Mouse (Mus musculus) right cerebral cortex, adult 2 months (tissue): ENCODE data around the gene Pbdc1.
"Not testable (repeated sequence)": the region's sequence is repeated elsewhere in the genome, so short reads cannot be mapped to it uniquely, and the experiment has no call there.

Experiments used
- DNase-seq, 2 experiments: peaks; one replicate each; pipeline ENCODE4 v3.0.0; 2021 to 2022; ENCODE audit warnings: low spot score in 2 of 2

Gene Pbdc1

GRCm38 (mm10) chrX:105079615-105080092 is at the start of gene Pbdc1:
Gene Pbdc1 (plus strand): TSS chrX:105079756.
- DNase-seq, result peak; percentile 89 to 96

GRCm38 (mm10) chrX:105037666-105038065 is 41.9 kb upstream of the Pbdc1 start:
- no peak for DNase-seq

- DNase-seq, result no peak
Measured at GRCm38 (mm10) chrX:105064294-105064693, 15.3 kb upstream of the Pbdc1 start.

- DNase-seq, result no peak
Measured at GRCm38 (mm10) chrX:105064801-105065200, 14.8 kb upstream of the Pbdc1 start.

- peak; percentile 77 to 91 for DNase-seq
Measured at GRCm38 (mm10) chrX:105069671-105070503, 9.7 kb upstream of the Pbdc1 start.

GRCm38 (mm10) chrX:105079151-105079550 is 405 bp upstream of the Pbdc1 start:
- no peak for DNase-seq

GRCm38 (mm10) chrX:105080096-105080495 is 540 bp downstream of the Pbdc1 start:
- no peak for DNase-seq

GRCm38 (mm10) chrX:105083013-105083412 is 3.5 kb downstream of the Pbdc1 start:
- DNase-seq, result not testable (repeated sequence)

- peak in 1 of 2 experiments; percentile 39 for DNase-seq
Measured at GRCm38 (mm10) chrX:105104175-105104574, 24.6 kb downstream of the Pbdc1 start.

GRCm38 (mm10) chrX:105114994-105115393 is 35.4 kb downstream of the Pbdc1 start:
- no peak for DNase-seq

- peak; percentile 83 to 84 for DNase-seq
Measured at GRCm38 (mm10) chrX:105120275-105121226, 41.0 kb downstream of the Pbdc1 start, which contains the start of gene Magee1. Gene Magee1 (plus strand): TSS chrX:105120378.

- DNase-seq, result peak; percentile 81 to 83
Measured at GRCm38 (mm10) chrX:105121227-105121865, 41.8 kb downstream of the Pbdc1 start.

- peak in 1 of 2 experiments; percentile 5 for DNase-seq
Measured at GRCm38 (mm10) chrX:105124903-105125302, 45.3 kb downstream of the Pbdc1 start.

- DNase-seq, result peak in 1 of 2 experiments; percentile 2
Measured at GRCm38 (mm10) chrX:105151872-105152461, 72.4 kb downstream of the Pbdc1 start.

GRCm38 (mm10) chrX:105165007-105165406 is 85.5 kb downstream of the Pbdc1 start:
- DNase-seq, result not testable (repeated sequence)
